Mouse (Mus musculus) mouse embryonic stem cell (cell line): ENCODE results near the gene Gdf11.

ENCODE experiments used
- in situ Hi-C, 2 experiments: fragments of 300-500 bp; cut with MboI; formaldehyde crosslinking; loops; 1 replicate in 1 of 2; 3 replicates in 1 of 2; pipeline ENCODE4 v1.14.3; 2019 to 2020; ENCODE audit warnings: low sequenced_read_pairs in 2 of 2, low pct_unique_long_range_greater_than_20kb in 1 of 2, mixed read lengths in 1 of 2; ENCODE audit not compliant: unreplicated experiment in 1 of 2

The Gdf11 gene

GRCm38 (mm10) chr10:128900698-128901097 is 9.2 kb upstream of the Gdf11 start, which contains the start of gene Cd63:
Gene Cd63, plus strand, starts transcription at chr10:128900989.
- in situ Hi-C loops: no loop called here

DNA sequence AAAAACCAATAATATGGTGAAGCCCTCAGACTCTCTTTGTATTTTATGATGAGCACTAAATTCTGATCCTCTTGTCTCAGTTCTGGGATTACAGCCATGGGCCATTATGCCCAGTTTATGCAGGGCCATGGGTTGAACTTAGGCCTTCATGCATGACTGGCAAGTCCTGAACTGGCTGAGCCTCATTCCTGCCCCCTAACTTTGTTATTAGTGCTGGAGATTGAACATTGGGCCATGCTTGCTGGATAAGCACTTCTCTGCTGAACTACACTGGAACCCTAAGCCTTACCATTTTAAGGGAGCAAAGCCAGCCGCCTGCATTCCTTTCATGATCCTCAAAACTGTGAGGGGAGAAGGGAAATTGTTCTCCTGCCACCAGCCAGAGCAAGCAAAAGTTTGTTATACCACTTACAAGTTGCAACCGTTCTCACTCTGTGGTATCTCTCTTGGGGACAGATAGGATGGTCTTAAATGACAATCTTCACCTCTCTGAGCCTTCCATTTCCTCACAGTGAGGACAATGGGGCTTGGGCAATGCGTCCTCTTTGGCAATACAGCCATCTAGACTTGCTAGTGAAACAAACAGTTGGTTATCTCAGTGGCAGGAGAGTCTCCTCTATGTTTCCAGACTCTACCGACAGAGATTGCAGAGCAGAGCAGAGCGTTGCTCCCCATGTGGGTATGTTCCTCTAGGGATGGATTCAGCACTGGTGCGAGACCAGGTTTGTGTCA is 8.4 kb upstream of the Gdf11 start:
- in situ Hi-C loops: loop anchor here (10.0 kb wide), 2 partner anchors 165 to 285 kb away; no protein-coding TSS in a partner anchor

DNA sequence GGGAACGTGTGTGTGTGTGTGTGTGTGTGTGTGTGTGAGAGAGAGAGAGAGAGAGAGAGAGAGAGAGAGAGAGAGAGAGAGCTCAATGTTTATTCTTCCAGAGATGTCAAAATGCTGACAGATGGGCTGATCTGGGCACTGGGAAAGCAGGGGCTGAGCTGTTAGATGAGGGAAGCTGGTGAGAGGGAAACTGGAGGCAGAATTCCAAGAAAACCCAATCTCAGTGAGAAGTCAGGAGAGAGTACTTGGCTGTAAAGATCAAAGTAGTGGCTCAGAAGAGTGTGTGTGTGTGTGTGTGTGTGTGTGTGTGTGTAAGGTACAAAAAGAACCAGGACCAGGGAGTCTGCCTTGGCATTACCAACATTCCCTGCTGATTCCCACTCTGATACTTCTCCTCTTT is 6.0 kb upstream of the Gdf11 start:
- in situ Hi-C loops: loop anchor here (10.0 kb wide), 2 partner anchors 163 to 283 kb away; no protein-coding TSS in a partner anchor

DNA sequence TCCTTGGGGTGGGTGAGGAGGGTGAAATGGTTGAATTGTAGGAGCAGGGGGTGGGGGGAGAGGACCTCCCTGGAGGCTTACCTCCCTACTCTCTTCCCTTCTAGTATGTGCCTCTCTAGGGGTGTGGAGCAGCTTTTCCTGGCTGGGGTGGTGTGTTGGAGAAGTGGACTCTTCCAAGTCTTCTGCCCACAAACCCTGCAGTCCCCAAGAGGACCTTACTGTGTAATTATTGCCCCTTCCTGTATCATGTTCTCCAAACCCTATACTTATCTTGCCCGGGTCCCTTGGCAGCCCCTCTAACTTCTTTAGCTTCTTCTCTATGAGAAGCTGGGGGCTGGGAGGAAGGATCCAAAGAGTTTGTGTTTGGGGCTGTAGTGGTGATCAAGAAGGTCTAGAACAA is 5.3 kb upstream of the Gdf11 start:
- in situ Hi-C loops: loop anchor here (10.0 kb wide), 2 partner anchors 162 to 282 kb away; no protein-coding TSS in a partner anchor

DNA sequence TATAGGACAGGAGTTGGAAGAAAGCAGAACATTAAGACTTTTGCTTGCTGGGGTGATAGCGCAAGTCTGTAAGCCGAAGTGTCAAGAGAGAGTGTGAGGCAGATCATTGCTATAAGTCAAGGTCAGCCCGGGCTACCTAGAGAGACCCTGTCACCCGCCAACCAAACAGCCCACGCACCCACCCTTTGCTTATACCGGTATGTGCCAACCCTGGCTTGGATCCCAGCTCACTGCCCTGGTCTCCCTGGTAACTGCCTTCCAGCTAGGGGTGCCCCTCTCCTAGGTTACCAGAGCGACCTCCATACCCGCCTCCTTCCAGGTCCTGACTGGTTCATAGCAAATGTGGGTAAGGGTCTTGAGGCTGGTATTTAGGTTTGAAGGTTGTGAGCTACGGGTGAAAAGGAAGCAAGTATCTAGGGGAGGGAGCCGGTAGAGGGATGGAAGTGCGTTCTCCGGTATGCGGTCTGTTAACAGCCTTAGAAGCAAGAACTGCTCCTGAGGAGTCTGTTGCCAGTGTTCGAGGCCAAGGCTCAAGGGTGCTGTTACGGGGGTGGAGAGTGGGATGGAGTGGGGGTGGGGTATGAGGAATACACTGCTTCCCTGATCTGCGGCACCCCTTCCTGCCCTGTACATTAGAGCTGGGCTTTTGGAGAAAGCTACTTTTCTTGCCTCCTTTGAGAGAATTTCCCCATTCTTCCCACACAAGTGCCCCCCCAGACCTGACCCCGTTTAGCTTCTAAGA is 4.6 kb upstream of the Gdf11 start:
- in situ Hi-C loops: loop anchor here (10.0 kb wide), 2 partner anchors 161 to 281 kb away; no protein-coding TSS in a partner anchor

- in situ Hi-C loops: loop anchor here (10.0 kb wide), 2 partner anchors 161 to 281 kb away; no protein-coding TSS in a partner anchor
Measured at GRCm38 (mm10) chr10:128895437-128895836, 3.9 kb upstream of the Gdf11 start.

DNA sequence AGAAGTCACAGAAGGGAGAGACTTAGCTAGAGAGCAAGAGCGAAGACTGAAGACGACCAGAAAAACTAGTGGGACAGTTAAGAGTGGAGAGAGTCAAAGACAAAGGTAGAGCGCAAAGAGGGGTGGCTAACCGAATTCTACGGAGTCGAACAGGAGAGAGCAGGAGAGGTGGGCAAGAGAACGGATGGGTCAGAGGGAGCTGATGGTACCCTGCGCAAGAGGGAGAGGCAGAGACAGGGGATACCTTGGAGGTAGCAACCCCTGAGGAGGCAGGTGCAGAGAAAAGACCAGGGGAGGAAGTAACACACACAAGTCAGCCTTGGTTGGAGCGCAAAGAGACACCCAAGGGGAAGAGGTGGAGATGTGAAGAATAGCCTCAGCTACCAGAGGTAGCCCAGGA is 728 bp upstream of the Gdf11 start:
- in situ Hi-C loops: loop anchor here (10.0 kb wide), 2 partner anchors 157 to 277 kb away; no protein-coding TSS in a partner anchor

DNA sequence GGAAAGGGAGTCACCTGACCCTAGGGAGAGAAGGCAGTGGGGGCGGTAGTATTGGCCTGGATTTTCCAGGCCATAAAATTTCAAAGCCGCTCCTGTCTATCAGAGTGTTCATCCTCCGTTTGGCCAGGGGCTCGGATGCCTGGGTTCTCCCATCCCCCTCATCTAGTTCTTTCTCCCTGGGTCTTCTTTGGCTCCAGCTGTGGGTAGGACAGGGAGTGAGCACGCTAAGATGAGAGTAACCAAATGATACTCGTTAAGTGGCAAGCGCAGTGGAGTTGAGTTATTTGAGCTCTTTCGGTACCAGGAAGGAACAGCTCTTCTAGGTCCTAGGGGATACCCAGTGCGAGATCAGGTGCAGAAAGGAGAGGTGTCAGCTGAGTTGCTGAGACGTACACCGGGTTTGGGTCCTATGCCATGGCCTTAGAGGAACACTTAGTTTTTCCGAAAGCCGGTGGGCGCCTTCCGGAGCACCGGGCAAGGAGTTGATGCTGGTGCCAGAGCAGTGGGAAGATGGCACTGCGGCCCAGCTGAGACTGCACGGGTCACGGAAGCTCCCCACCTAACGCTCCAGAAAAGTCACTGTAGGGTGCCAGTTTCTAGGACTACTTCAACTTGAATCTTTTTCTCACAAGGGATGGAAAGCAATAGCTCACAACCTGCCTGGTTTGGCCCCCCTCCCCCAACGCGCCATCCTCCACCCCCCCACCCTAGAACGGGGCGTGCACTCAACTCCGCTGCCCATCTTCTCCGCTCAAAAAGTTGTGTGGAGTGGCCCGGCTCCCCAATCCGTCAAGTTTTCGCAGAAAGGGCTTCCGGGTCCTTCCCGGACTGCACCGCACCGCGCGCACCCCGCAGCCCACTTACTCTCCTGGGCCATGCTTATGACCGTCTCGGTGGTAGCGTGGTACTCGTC is 879 bp downstream of the Gdf11 start:
- in situ Hi-C loops: loop anchor here (10.0 kb wide), 2 partner anchors 156 to 276 kb away; no protein-coding TSS in a partner anchor

DNA sequence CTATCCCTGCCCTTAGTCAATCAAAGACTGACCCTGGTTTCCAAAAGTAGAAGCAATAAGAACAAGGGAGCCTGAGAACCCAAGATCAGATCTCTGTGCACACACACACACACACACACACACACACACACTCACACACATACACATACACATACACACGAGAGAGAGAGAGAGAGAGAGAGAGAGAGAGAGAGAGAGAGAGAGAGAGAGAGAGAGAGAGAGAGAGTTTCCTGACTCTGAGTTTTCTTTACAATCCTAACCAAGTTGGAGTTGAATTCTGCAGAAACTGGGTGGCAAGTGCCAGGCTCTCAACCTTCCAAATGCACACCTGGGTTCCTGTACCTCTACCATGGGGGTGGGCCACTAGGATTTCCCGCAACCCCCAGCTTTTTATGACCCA is 1.7 kb downstream of the Gdf11 start:
- in situ Hi-C loops: loop anchor here (10.0 kb wide), 2 partner anchors 155 to 275 kb away; no protein-coding TSS in a partner anchor

DNA sequence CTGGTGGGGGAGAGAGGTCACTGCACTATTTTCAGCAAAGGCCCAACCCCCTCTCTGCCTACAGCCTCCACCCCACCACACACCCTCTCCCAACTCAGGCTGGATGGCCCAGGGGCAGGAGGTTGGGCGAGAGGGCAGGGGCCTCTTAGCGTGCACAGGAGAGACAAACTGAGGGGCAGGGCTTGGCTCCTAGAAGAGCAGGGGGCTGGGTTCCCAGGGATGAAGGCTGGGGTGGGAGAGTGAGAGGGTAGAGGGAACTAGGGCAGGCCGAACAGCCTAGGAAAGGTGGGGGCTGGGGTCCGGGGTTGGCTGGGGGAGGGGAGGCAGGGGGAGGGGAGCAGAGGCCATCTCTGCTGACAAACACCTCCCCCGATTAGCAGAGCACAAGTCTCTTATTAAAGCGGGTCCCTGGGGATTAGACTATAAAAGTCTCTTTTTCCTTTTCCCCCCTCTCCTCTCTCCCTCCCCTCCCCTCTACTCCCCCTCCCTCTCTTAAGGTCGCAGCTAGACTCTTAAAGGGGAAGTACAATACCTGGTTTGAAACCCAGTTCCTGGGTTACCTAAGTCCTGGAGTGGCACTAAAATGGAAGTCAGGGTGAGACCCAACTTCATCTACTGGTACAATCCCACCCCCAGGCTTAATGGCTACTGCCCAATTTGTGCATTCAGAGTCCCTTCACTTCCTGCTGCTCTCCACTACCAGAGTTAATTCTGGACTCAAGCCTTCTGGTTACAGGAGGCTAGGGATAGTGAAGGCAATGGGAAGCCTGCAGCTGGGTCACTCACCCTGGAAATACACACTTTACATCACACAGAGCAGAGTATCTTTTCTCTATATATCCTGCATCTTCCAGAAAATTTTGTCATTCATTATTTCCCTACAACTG is 2.3 kb downstream of the Gdf11 start:
- in situ Hi-C loops: no loop called here

GRCm38 (mm10) chr10:128882067-128882466 is 9.5 kb downstream of the Gdf11 start:
- in situ Hi-C loops: no loop called here

- in situ Hi-C loops: no loop called here
Measured at GRCm38 (mm10) chr10:128878811-128879210, 12.7 kb downstream of the Gdf11 start.

DNA sequence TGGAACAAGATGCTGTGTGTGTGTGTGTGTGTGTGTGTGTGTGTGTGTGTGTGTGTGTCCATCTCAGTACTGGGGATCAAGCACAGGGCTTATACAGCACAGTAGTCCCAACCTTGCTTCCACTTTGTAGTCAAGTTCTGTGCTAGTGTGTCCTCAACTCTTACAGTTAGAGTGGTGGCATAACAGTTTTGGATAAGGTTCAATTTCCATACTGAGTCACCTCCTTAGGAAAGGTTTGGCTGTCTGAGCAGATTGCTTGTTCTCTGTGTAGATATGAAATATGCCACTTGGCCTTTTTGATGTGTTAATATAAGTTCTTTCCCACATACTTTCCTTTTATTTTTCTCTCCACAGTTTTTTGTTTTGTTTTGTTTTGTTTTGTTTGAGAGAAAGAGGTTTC is 13.2 kb downstream of the Gdf11 start:
- in situ Hi-C loops: no loop called here

- in situ Hi-C loops: no loop called here
Measured at GRCm38 (mm10) chr10:128870341-128870740, 21.2 kb downstream of the Gdf11 start.

- in situ Hi-C loops: no loop called here
Measured at GRCm38 (mm10) chr10:128866518-128866917, 25.0 kb downstream of the Gdf11 start.

- in situ Hi-C loops: no loop called here
Measured at GRCm38 (mm10) chr10:128866042-128866441, 25.5 kb downstream of the Gdf11 start.

DNA sequence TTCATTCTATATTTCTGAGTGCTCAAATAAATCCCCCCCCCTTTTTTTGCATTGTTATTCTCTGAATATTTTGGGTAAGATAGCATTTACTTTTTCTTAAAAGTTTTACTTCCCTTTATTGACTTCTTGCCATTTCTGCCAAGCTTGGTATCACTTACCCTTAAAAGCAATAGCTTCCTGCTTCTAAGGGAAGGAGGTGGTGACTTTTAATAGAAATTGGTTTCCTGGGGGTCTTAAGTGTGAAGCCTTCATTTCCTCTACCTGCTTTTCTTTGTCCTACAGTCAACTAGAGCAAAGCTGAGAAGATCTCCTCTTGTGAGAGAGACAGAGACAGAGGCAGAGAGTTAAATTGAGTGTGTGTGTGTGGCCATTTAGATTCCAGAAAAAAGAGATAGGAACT is 30.3 kb downstream of the Gdf11 start:
- in situ Hi-C loops: no loop called here
